Mouse (Mus musculus) embryo, embryonic 10.5 days (tissue): ENCODE measurements around the gene Upk1b.
"Not testable (repeated sequence)": the region's sequence is repeated elsewhere in the genome, so short reads cannot be mapped to it uniquely, and the experiment has no call there.

Source experiments
- DNase-seq: peaks from one replicate; pipeline ENCODE4 v3.0.0-alpha.2; 2015; ENCODE audit warnings: low spot score

Gene Upk1b

DNA sequence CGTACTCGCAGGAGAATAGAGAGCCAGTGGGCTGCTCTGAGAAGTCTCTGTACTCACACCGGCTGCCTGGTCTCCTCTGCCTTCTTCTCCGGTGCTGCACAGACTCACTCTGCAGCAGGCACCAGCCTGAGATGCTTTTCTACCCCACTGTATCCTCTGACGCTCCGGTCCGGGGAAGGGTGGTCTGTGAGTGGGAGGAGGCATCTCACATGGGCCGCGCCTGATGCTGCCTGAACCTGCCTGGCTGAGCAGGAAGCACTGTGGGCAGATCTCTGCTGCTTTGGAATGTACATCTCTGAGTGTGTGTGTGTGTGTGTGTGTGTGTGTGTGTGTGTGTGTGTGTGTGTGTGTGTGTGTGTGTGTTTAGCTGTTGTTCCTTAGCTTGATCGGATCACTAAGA lies at the start of gene Upk1b:
TSS of gene Upk1b (minus strand) at position 238 of the 400 bp plus-strand sequence.
- peak; percentile 25 for DNase-seq

GRCm38 (mm10) chr16:38828649-38829048 lies 28.5 kb upstream of the Upk1b start, which contains the start of gene 4930435E12Rik:
Gene 4930435E12Rik, minus strand, starts transcription at chr16:38828749.
- DNase-seq, result no peak

DNA sequence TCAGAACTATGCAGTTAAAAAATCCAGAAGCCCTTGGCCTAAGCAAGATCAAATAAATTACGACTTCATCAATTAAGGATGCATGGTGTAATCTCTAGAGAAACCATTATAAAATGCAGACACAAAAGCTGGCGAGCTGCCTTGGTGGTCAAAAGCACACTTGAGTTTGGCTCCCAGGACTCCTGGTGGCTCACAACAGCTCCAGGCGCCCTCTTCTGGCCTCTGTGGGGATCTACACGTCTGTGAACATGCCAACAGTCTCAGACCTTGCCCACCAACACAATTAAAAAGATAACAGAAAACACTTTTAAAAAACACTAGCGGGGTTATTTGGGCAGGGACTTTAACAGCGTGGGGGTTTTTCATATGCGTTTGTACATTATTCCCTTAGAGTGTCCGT lies 12.4 kb upstream of the Upk1b start:
- peak; percentile 90 for DNase-seq

- DNase-seq, result no peak
Observed at GRCm38 (mm10) chr16:38810196-38810595, 10.1 kb upstream of the Upk1b start.

DNA sequence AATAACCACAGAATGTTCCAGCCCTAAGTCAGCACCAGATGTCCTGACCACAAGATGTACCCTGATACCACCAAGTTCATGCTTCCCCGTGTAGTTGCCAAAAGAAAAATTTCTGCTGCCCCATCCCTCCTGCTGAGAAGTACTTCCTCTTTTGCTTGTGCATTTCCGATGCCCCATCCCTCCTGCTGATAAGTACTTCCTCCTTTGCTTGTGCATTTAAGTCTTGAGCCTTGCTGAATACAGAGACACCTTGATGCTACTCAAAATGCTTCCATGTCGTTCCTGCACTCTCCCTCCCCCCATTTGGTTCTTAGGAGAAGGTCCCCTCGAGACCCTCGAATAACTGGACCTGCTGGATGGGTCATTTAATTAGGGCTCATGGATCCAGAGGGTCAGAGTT lies 7.7 kb upstream of the Upk1b start:
- DNase-seq, result not testable (repeated sequence)

DNA sequence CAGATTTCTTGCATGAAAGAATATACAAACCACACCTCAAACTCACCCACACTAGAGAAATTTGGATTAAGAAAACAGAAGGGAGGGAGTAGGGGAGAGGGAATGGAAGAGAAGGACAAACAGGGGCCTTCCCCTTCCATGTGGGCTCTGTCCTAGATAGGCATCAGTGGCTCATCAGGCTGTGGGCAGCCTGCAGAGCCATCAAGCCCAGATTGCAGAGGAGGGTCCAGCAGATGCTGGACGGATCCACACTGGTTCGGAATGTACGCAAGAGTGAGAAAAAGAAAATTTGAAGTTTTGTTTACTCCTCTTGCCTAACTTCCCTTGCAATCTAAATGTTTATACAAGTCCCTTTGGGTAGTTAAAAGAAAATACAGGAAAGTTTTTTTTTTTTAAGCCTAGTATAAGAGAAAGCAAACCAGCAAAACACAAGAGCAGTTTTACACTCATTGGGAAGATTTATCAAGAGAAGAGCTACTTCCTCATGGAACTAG lies 1.1 kb downstream of the Upk1b start:
- DNase-seq, result no peak

DNA sequence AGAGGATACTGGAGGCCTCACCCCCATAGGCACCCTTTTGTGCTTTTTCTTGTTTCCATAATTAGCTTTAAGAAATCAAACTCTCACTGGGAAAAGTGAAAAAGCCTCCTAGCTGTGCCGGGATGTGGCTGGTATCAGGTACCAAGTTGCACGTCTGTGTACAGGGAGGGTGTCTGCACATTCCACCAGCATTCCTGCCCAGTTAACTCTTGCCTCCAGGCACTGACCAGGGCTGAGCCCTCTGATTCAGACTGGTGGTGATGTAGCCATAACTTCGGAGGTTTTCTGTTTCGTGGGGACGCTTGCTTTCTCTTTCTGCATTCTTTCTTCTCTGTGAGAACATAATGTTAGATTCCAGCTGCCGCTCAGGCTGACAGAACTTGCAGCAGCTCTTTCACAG lies 7.0 kb downstream of the Upk1b start:
- DNase-seq, result peak; percentile 10

- DNase-seq, result no peak
Observed at GRCm38 (mm10) chr16:38789966-38790365, 10.2 kb downstream of the Upk1b start.

DNA sequence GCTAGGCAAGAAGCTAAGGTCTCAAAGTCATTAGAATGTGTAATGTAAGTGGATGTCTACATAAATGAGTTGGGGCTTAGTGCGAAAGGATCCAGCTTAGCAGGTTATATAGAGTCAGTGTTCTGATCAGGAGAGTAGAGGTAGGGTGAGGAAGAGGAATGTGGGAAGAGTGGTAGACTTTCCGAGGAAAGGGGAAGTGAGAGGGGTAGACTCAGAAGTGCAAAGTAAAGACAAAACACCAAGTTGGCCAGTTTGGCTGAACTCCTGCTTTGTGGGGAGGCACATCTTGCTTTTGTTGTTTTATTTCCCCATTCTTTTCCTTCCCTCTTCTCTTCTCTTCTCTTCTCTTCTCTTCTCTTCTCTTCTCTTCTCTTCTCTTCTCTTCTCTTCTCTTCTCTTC lies 11.1 kb downstream of the Upk1b start:
- DNase-seq, result no peak

GRCm38 (mm10) chr16:38785301-38785700 lies 14.8 kb downstream of the Upk1b start:
- no peak for DNase-seq

GRCm38 (mm10) chr16:38782524-38783067 lies 17.5 kb downstream of the Upk1b start:
- no peak for DNase-seq

DNA sequence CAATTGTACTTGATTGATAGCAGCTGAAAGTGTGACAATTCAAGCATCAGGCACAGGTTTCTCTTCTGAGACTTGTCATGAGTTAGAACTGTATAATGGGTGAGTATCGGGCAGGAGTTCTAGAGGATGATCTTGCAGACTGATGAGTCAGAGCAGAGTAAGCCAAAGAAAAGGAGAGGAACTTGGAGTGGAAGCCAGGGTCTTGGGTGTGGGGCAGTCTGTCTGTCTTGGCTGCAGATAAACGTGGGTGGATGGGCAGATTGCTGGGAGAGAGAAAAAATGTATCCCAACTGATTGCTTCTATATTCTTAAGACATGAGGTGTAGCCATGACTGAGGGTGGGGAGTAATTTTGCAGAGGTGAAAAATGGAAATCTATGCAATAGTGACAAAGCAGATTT lies 18.2 kb downstream of the Upk1b start:
- no peak for DNase-seq

DNA sequence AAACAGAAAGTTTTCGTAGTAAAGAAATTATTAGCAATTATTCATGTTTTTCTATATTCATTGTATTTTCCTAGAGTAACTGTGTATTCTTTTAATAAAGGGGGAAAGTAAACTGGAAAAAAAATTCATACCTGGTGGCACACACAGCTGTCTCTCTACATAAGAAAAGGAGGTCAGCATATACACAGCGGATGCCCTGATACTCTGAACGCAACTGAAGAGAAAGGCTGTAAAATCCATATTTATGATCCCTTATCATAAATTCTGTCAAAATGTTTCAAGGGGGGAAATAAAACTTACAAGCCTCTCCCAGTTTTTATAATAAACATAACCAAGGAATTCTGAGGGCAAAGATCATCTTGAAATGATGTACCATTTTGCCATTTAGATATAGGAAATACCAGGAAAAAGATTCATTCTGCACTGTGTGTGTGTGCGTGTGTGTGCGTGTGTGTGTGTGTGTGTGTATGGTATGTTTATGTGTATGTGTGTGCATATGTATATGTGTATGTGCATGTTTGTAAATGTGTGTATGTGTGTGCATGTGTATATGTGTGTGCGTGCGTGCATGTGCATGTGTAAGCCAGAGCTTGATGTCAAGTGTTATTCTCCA lies 19.1 kb downstream of the Upk1b start:
- no peak for DNase-seq

DNA sequence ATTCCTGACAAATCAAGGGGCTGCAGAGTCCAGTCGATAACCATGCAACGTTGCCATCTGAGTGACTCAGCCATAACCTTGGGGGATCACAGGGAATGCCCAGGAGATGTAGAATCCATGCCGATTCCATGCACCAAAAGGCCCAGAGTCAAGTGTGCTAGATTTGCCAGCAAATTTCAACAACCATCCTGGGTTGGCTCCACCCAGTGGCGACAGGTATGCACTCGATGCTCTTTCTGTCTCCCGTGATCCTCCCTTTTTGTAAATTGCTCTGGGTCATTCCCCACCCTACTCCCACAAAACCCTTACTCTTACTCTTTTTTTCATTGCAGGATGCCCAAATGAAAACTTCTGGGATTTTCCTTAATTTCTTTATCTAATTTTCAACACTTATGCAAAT lies 23.8 kb downstream of the Upk1b start:
- no peak for DNase-seq

- DNase-seq, result no peak
Observed at GRCm38 (mm10) chr16:38774964-38775746, 25.0 kb downstream of the Upk1b start.

- DNase-seq, result peak; percentile 47
Observed at GRCm38 (mm10) chr16:38772906-38773496, 27.1 kb downstream of the Upk1b start.

GRCm38 (mm10) chr16:38771145-38771544 lies 29.0 kb downstream of the Upk1b start:
- DNase-seq, result no peak

DNA sequence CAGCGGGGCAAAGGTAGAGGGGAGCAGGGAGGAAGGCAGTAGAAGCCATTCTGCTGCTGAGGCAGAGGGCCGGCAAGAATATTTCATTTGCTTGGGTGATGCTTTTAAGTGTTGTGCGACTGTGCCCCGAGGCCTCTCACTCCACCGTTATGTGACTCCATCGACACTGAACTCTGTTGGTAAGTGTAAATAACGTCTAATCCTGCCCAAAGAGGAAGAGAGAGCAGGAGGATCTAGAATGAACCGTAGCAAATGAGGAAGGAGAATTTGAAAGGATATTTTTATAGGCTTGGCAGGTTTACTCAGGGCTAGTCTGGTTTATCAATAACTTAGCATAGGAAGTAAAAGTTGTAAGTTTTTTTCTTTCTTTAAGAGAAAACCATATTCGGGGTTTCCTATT lies 30.6 kb downstream of the Upk1b start:
- DNase-seq, result no peak

DNA sequence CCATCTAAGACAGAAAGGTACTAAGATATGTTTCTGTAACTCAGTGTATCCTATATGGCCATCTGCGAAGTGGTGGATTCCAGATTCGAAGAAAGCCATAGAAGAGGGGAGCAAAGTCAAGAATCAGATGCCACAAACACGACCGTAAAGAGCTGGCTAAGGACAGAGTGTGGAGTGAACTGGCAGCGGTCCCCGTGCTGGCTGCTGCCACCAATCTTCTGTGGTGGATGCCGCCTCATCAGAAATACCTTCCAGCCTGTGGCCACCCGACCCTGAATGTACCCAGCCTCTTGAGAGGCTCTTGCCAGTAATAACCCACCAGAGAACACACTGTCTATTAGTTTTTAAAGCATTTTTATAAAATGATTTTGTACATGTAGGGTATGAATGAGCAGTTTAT lies 31.7 kb downstream of the Upk1b start:
- DNase-seq, result no peak

DNA sequence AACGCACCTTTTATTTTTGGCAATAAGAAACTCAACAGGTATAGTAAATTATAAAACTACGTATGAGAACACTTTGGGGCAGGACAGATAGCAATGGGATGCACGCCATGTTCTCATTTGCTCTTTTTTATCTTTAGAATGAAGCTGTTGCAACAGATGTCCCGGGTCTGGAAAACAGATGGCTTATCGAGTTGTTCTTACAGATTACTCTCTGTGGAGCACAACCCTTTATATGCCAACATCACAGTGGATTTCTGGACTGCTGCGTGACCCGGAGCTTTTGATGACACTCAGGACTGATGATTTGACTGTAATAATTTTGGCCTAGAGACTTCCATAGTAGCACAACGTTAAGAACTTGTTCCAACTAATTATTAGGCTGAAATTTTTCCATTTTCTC lies 32.4 kb downstream of the Upk1b start:
- DNase-seq, result no peak

GRCm38 (mm10) chr16:38766671-38767070 lies 33.5 kb downstream of the Upk1b start:
- no peak for DNase-seq

- DNase-seq, result no peak
Observed at GRCm38 (mm10) chr16:38763508-38763907, 36.6 kb downstream of the Upk1b start.

GRCm38 (mm10) chr16:38762401-38762800 lies 37.7 kb downstream of the Upk1b start:
- no peak for DNase-seq
